Comparison of ENCODE assay signal across 7 mouse cellular contexts in genomic region chr19:5741641-5742240, GRCm38 (mm10). TPM values are rescaled to one million over a fixed set of nuclear protein-coding genes. Genes with fewer than 3 reads are reported as not detected.
A peak's percentile ranks its signal among the peaks of the same experiment; 100 is the strongest.
DNase-seq lines count a peak whose midpoint lies in the region; ATAC-seq lines count a peak whose summit lies in the region.

No protein-coding gene starts in this region.

- H3K4me3 ChIP-seq in intestine, embryonic 16.5 days (ENCODE audit: low read length), result peak overlapping the region; percentile 78
- peak overlapping the region; percentile 81 for H3K4me3 ChIP-seq in limb, embryonic 10.5 days
- peak overlapping the region; percentile 68 for H3K4me3 ChIP-seq in midbrain, embryonic 10.5 days
- peak overlapping the region; percentile 77 for H3K4me3 ChIP-seq in stomach, embryonic 14.5 days (ENCODE audit: low read depth, low read length)

- peaks cover 5% of the 10 kb centered on the region; the same call in 1 of the 2 replicates for H3K27me3 ChIP-seq in intestine, embryonic 16.5 days (replicated peaks; ENCODE audit: control insufficient read depth, insufficient read depth, low read length)
- peaks cover 72% of the 10 kb centered on the region for H3K27me3 ChIP-seq in limb, embryonic 10.5 days (ENCODE audit: low read depth, poor library complexity, severe bottlenecking)
- H3K27me3 ChIP-seq in midbrain, embryonic 10.5 days (ENCODE audit: low read depth, poor library complexity, severe bottlenecking), result peaks cover 87% of the 10 kb centered on the region
- H3K27me3 ChIP-seq in stomach, embryonic 14.5 days (ENCODE audit: control insufficient read depth, insufficient read depth, low read length), result no peaks in the 10 kb centered on the region

- peaks cover 38% of the 10 kb centered on the region for H3K4me1 ChIP-seq in intestine, embryonic 16.5 days (ENCODE audit: control insufficient read depth, insufficient read depth, low read length)
- peaks cover 59% of the 10 kb centered on the region for H3K4me1 ChIP-seq in limb, embryonic 10.5 days
- peaks cover 52% of the 10 kb centered on the region for H3K4me1 ChIP-seq in midbrain, embryonic 10.5 days
- peaks cover 36% of the 10 kb centered on the region for H3K4me1 ChIP-seq in stomach, embryonic 14.5 days (ENCODE audit: control insufficient read depth, insufficient read depth, low read length)

- no peaks in the 10 kb centered on the region for H3K9me3 ChIP-seq in intestine, embryonic 16.5 days (ENCODE audit: control insufficient read depth, low read length)
- no peaks in the 10 kb centered on the region for H3K9me3 ChIP-seq in limb, embryonic 10.5 days (replicated peaks)
- H3K9me3 ChIP-seq in midbrain, embryonic 10.5 days (replicated peaks), result no peaks in the 10 kb centered on the region
- H3K9me3 ChIP-seq in stomach, embryonic 14.5 days (ENCODE audit: control insufficient read depth, low read depth, low read length), result no peaks in the 10 kb centered on the region

- no peaks in the 10 kb centered on the region for H3K36me3 ChIP-seq in intestine, embryonic 16.5 days (ENCODE audit: control insufficient read depth, insufficient read depth, low read length)
- 0 out of 2 replicates have a peak, but pooled peaks cover 2% of the 10 kb centered on the region for H3K36me3 ChIP-seq in limb, embryonic 10.5 days
- no peaks in the 10 kb centered on the region for H3K36me3 ChIP-seq in midbrain, embryonic 10.5 days
- H3K36me3 ChIP-seq in stomach, embryonic 14.5 days (ENCODE audit: control insufficient read depth, insufficient read depth, low read length), result no peaks in the 10 kb centered on the region

- H3K9ac ChIP-seq in intestine, embryonic 16.5 days (ENCODE audit: low read depth, low read length), result peak overlapping the region; percentile 88
- H3K9ac ChIP-seq in stomach, embryonic 14.5 days (replicated peaks; ENCODE audit: low read depth, low read length), result peak overlapping the region; percentile 89

- peak; percentile 86 to 90 for DNase-seq in adrenal gland, postnatal 36 days
- peak; percentile 76 for DNase-seq in embryo, embryonic 11 days
- peak; percentile 88 to 89 for DNase-seq in gastrocnemius, postnatal 4 days (ENCODE audit: low spot score in 2 of 2)
- peak; percentile 78 for DNase-seq in limb, embryonic 10.5 days (ENCODE audit: low spot score)
- DNase-seq in midbrain, embryonic 10.5 days (ENCODE audit: low spot score), result peak; percentile 70

- peak overlapping the region; percentile 97 for H3K4me2 ChIP-seq in intestine, embryonic 16.5 days (ENCODE audit: low read depth, low read length)
- H3K4me2 ChIP-seq in stomach, embryonic 14.5 days (replicated peaks; ENCODE audit: low read depth, low read length), result peak overlapping the region; percentile 98

- peak overlapping the region; percentile 92 for H3K27ac ChIP-seq in intestine, embryonic 16.5 days (ENCODE audit: low read length)
- H3K27ac ChIP-seq in limb, embryonic 10.5 days, result peak overlapping the region; percentile 92
- peak overlapping the region; percentile 82 for H3K27ac ChIP-seq in midbrain, embryonic 10.5 days (replicated peaks)
- peak overlapping the region; percentile 94 for H3K27ac ChIP-seq in stomach, embryonic 14.5 days (ENCODE audit: low read length)

- peak; percentile 78 for ATAC-seq in intestine, embryonic 16.5 days
- peak; percentile 70 for ATAC-seq in stomach, embryonic 14.5 days (ENCODE audit: insufficient number of reproducible peaks, insufficient read depth, low FRiP score, low read depth)

- 1% methylated on average over 52 of the region's 55 CpGs for WGBS in intestine, embryonic 16.5 days
- WGBS in limb, embryonic 10.5 days, result under 1% methylated on average over 54 of the region's 55 CpGs
- WGBS in midbrain, embryonic 10.5 days, result under 1% methylated on average over 55 of the region's 55 CpGs
- WGBS in stomach, embryonic 14.5 days, result under 1% methylated on average over 47 of the region's 55 CpGs

RNA-seq across cellular contexts. Expression of gene Ltbp3, which starts 1.0 kb away (rescaled TPM):
- 100 to 1,000 TPM; 222 to 305 TPM for total RNA-seq in adrenal gland, postnatal 36 days (2021)
- total RNA-seq in gastrocnemius, postnatal 4 days (2021), result 100 to 1,000 TPM; 116 to 137 TPM
- 14.0 and 20.8 TPM in 2 replicates for polyA plus RNA-seq in intestine, embryonic 16.5 days (2015; fragmentation: Nextera tagmentation; extraction: Ambion mirVana)
- polyA plus RNA-seq in limb, embryonic 10.5 days (2016; fragmentation: Nextera tagmentation; extraction: Ambion mirVana), result 2.2 and 3.4 TPM in 2 replicates
- 2.9 and 3.1 TPM in 2 replicates for polyA plus RNA-seq in midbrain, embryonic 10.5 days (2016; fragmentation: Nextera tagmentation; extraction: Ambion mirVana)
- polyA plus RNA-seq in stomach, embryonic 14.5 days (2014; fragmentation: Nextera tagmentation; extraction: Ambion mirVana), result 33.8 and 35.2 TPM in 2 replicates

RNA-seq across cellular contexts. Expression of gene Fam89b, which starts 12.3 kb away (rescaled TPM):
- 10 to 100 TPM; 41.4 to 66.5 TPM for total RNA-seq in adrenal gland, postnatal 36 days (2021)
- total RNA-seq in gastrocnemius, postnatal 4 days (2021), result 10 to 100 TPM; 58.8 to 59.1 TPM
- polyA plus RNA-seq in intestine, embryonic 16.5 days (2015; fragmentation: Nextera tagmentation; extraction: Ambion mirVana), result 56.6 and 57.8 TPM in 2 replicates
- 158 TPM in 2 replicates for polyA plus RNA-seq in limb, embryonic 10.5 days (2016; fragmentation: Nextera tagmentation; extraction: Ambion mirVana)
- polyA plus RNA-seq in midbrain, embryonic 10.5 days (2016; fragmentation: Nextera tagmentation; extraction: Ambion mirVana), result 141 and 160 TPM in 2 replicates
- 92.4 and 98.4 TPM in 2 replicates for polyA plus RNA-seq in stomach, embryonic 14.5 days (2014; fragmentation: Nextera tagmentation; extraction: Ambion mirVana)

RNA-seq across cellular contexts. Expression of gene Ehbp1l1, which starts 15.6 kb away (rescaled TPM):
- 10 to 100 TPM; 30.8 to 38.3 TPM for total RNA-seq in adrenal gland, postnatal 36 days (2021)
- 100 to 1,000 TPM; 250 to 260 TPM for total RNA-seq in gastrocnemius, postnatal 4 days (2021)
- polyA plus RNA-seq in intestine, embryonic 16.5 days (2015; fragmentation: Nextera tagmentation; extraction: Ambion mirVana), result 48.6 and 49.7 TPM in 2 replicates
- polyA plus RNA-seq in limb, embryonic 10.5 days (2016; fragmentation: Nextera tagmentation; extraction: Ambion mirVana), result 8.4 and 9.2 TPM in 2 replicates
- polyA plus RNA-seq in midbrain, embryonic 10.5 days (2016; fragmentation: Nextera tagmentation; extraction: Ambion mirVana), result 9.3 and 9.5 TPM in 2 replicates
- 36.7 and 37.4 TPM in 2 replicates for polyA plus RNA-seq in stomach, embryonic 14.5 days (2014; fragmentation: Nextera tagmentation; extraction: Ambion mirVana)

RNA-seq across cellular contexts. Expression of gene Scyl1, which starts 29.5 kb away (rescaled TPM):
- total RNA-seq in adrenal gland, postnatal 36 days (2021), result 100 to 1,000 TPM; 103 to 107 TPM
- 10 to 100 TPM; 71.7 to 75.6 TPM for total RNA-seq in gastrocnemius, postnatal 4 days (2021)
- 58.9 and 64.3 TPM in 2 replicates for polyA plus RNA-seq in intestine, embryonic 16.5 days (2015; fragmentation: Nextera tagmentation; extraction: Ambion mirVana)
- polyA plus RNA-seq in limb, embryonic 10.5 days (2016; fragmentation: Nextera tagmentation; extraction: Ambion mirVana), result 71.6 and 78.5 TPM in 2 replicates
- 68.3 and 71.3 TPM in 2 replicates for polyA plus RNA-seq in midbrain, embryonic 10.5 days (2016; fragmentation: Nextera tagmentation; extraction: Ambion mirVana)
- polyA plus RNA-seq in stomach, embryonic 14.5 days (2014; fragmentation: Nextera tagmentation; extraction: Ambion mirVana), result 67.6 and 72.1 TPM in 2 replicates

RNA-seq across cellular contexts. Expression of gene Kcnk7, which starts 37.6 kb away (rescaled TPM):
- total RNA-seq in adrenal gland, postnatal 36 days (2021), result not detected
- total RNA-seq in gastrocnemius, postnatal 4 days (2021), result not detected
- 0.13 and 0.34 TPM in 2 replicates for polyA plus RNA-seq in intestine, embryonic 16.5 days (2015; fragmentation: Nextera tagmentation; extraction: Ambion mirVana)
- polyA plus RNA-seq in limb, embryonic 10.5 days (2016; fragmentation: Nextera tagmentation; extraction: Ambion mirVana), result not detected in 2 replicates
- 0.20 TPM in 1 of 2 replicates, not detected in the other for polyA plus RNA-seq in midbrain, embryonic 10.5 days (2016; fragmentation: Nextera tagmentation; extraction: Ambion mirVana)
- polyA plus RNA-seq in stomach, embryonic 14.5 days (2014; fragmentation: Nextera tagmentation; extraction: Ambion mirVana), result 0.62 and 0.84 TPM in 2 replicates

Comparison
In these comparisons a context has a peak if more than half of its experiments do, and no peak if none do; other contexts are left out.
1. Peak in every context shown above with its lines: DNase-seq, ATAC-seq, H3K4me3 ChIP-seq and H3K27ac ChIP-seq.